Mouse (Mus musculus) midbrain, embryonic 14.5 days (tissue): ENCODE data around the gene Lmx1a. TPM values are rescaled to one million over a fixed set of nuclear protein-coding genes. Genes with fewer than 3 reads are reported as not detected.
A peak's percentile ranks its signal among the peaks of the same experiment; 100 is the strongest.

Experiments
- ATAC-seq: fragments of 200-750 bp; cut with Nextera tagmentation; 2 replicates; pipeline ENCODE4 v1.8.0; 2017; ENCODE audit warnings: moderate number of reproducible peaks, moderate library complexity; ENCODE audit not compliant: low FRiP score, low TSS enrichment
- DNase-seq: peaks from one replicate; pipeline ENCODE4 v3.0.0-alpha.2; 2015
- H3K27ac ChIP-seq: fragments of 300-500 bp; sonication (generic); replicated peaks from 2 replicates; pipeline ENCODE4 v1.5.1; 2014; ENCODE audit warnings: mild to moderate bottlenecking, low read depth, low read length, moderate library complexity
- H3K27me3 ChIP-seq: fragments of 300-500 bp; sonication (generic); 2 replicates; pipeline ENCODE4 v1.6.1; 2014; ENCODE audit warnings: low read length, control low read depth, mixed read lengths; ENCODE audit not compliant: control insufficient read depth, insufficient read depth
- H3K36me3 ChIP-seq: fragments of 300-500 bp; sonication (generic); 2 replicates; pipeline ENCODE4 v1.6.1; 2014; ENCODE audit warnings: low read length, control low read depth; ENCODE audit not compliant: control insufficient read depth, insufficient read depth
- H3K4me1 ChIP-seq: fragments of 300-500 bp; sonication (generic); 2 replicates; pipeline ENCODE4 v1.6.1; 2014; ENCODE audit warnings: mild to moderate bottlenecking, antibody characterized with exemption, low read length, control low read depth; ENCODE audit not compliant: control insufficient read depth, insufficient read depth
- H3K4me2 ChIP-seq: fragments of 300-500 bp; sonication (generic); 2 replicates; pipeline ENCODE4 v1.6.1; 2014; ENCODE audit warnings: mild to moderate bottlenecking, low read length, moderate library complexity
- H3K4me3 ChIP-seq: fragments of 300-500 bp; sonication (generic); replicated peaks from 2 replicates; pipeline ENCODE4 v1.5.1; 2014; ENCODE audit warnings: low read depth, low read length
- H3K9ac ChIP-seq: fragments of 300-500 bp; sonication (generic); replicated peaks from 2 replicates; pipeline ENCODE4 v1.6.1; 2014; ENCODE audit warnings: mild to moderate bottlenecking, low read length, moderate library complexity
- H3K9me3 ChIP-seq: fragments of 300-500 bp; sonication (generic); 2 replicates; pipeline ENCODE4 v1.6.1; 2016; ENCODE audit warnings: low read length, control low read depth, mixed read lengths; ENCODE audit not compliant: control insufficient read depth
- WGBS: fragments of 180-500 bp; shearing (Covaris S2); extraction: QIAGEN DNeasy Blood & Tissue Kit; methylation state at CpG from one replicate; pipeline ENCODE4 v1.1.7; 2014; 5-methylcytosine and 5-hydroxymethylcytosine counted together
- polyA plus RNA-seq: library from polyadenylated mRNA; unstranded; fragments of >200 nt; fragmentation: Nextera tagmentation; extraction: Ambion mirVana; gene quantifications from 2 replicates; pipeline ENCODE4 v1.2.1, GENCODE M21; 2014

Lmx1a gene
- polyA plus RNA-seq, 1 experiment from 2014 or later = 7.1 TPM

GRCm38 (mm10) chr1:167784067-167784466 lies 95.0 kb downstream of the Lmx1a start:
- no peak for DNase-seq
- Histone ChIP-seq H3K27ac (no peak overlapping the region), H3K27me3 (no peaks in the 10 kb centered on the region), H3K36me3 (no peaks in the 10 kb centered on the region), H3K4me3 (no peak overlapping the region), H3K4me2 (no peak overlapping the region), H3K9me3 (no peaks in the 10 kb centered on the region), H3K9ac (no peak overlapping the region), H3K4me1 (0 out of 2 replicates have a peak, but pooled peaks cover 3% of the 10 kb centered on the region)
- ATAC-seq = no peak
- WGBS = 75% methylated on average over 2 of the region's 2 CpGs

GRCm38 (mm10) chr1:167788684-167789413 lies 99.8 kb downstream of the Lmx1a start:
- ATAC-seq (no peak), DNase-seq (no peak)
- WGBS = 73% methylated on average over 12 of the region's 12 CpGs
- no peak overlapping the region for H3K9ac ChIP-seq
- no peaks in the 10 kb centered on the region for H3K27me3 ChIP-seq
- no peaks in the 10 kb centered on the region for H3K4me1 ChIP-seq
- no peak overlapping the region for H3K4me3 ChIP-seq
- H3K36me3 ChIP-seq = no peaks in the 10 kb centered on the region
- no peak overlapping the region for H3K4me2 ChIP-seq
- H3K9me3 ChIP-seq = no peaks in the 10 kb centered on the region
- H3K27ac ChIP-seq = no peak overlapping the region

GRCm38 (mm10) chr1:167789448-167789847 lies 100.4 kb downstream of the Lmx1a start:
- H3K4me3 ChIP-seq = no peak overlapping the region
- no peak for DNase-seq
- no peaks in the 10 kb centered on the region for H3K9me3 ChIP-seq
- 86% methylated on average over 8 of the region's 8 CpGs for WGBS
- H3K4me1 ChIP-seq = no peaks in the 10 kb centered on the region
- H3K27ac ChIP-seq = 0 out of 2 replicates have a peak overlapping the region, but pooled peaks have one; percentile 26
- no peak for ATAC-seq
- H3K36me3 ChIP-seq = no peaks in the 10 kb centered on the region
- H3K27me3 ChIP-seq = no peaks in the 10 kb centered on the region
- H3K4me2 ChIP-seq = no peak overlapping the region
- H3K9ac ChIP-seq = no peak overlapping the region

GRCm38 (mm10) chr1:167790688-167791087 lies 101.7 kb downstream of the Lmx1a start:
- WGBS = 86% methylated on average over 3 of the region's 3 CpGs
- H3K9ac ChIP-seq = no peak overlapping the region

GRCm38 (mm10) chr1:167791221-167791620 lies 102.2 kb downstream of the Lmx1a start:
- no peaks in the 10 kb centered on the region for H3K27me3 ChIP-seq
- H3K4me3 ChIP-seq = no peak overlapping the region
- no peaks in the 10 kb centered on the region for H3K36me3 ChIP-seq
- H3K4me1 ChIP-seq = no peaks in the 10 kb centered on the region
- H3K9ac ChIP-seq = no peak overlapping the region
- DNase-seq (no peak), ATAC-seq (no peak)
- no peak overlapping the region for H3K27ac ChIP-seq
- no peak overlapping the region for H3K4me2 ChIP-seq
- no peaks in the 10 kb centered on the region for H3K9me3 ChIP-seq
- 81% methylated on average over 11 of the region's 11 CpGs for whole genome bisulfite sequencing

More at GRCm38 (mm10) chr1:167790688-167791087, 101.7 kb downstream of the Lmx1a start:
- no peaks in the 10 kb centered on the region for H3K27me3 ChIP-seq
- no peak for DNase-seq
- no peaks in the 10 kb centered on the region for H3K4me1 ChIP-seq
- H3K9me3 ChIP-seq = no peaks in the 10 kb centered on the region
- H3K4me2 ChIP-seq = no peak overlapping the region
- H3K4me3 ChIP-seq = no peak overlapping the region
- no peak overlapping the region for H3K27ac ChIP-seq
- no peaks in the 10 kb centered on the region for H3K36me3 ChIP-seq
- no peak for ATAC-seq

- Histone ChIP-seq H3K4me3 (no peak overlapping the region), H3K27me3 (peaks cover 8% of the 10 kb centered on the region; the same call in 1 of the 2 replicates), H3K4me1 (peaks cover 13% of the 10 kb centered on the region; the same call in 1 of the 2 replicates), H3K9ac (no peak overlapping the region), H3K27ac (peak overlapping the region; percentile 91), H3K9me3 (no peaks in the 10 kb centered on the region), H3K4me2 (peak overlapping the region; percentile 73), H3K36me3 (no peaks in the 10 kb centered on the region)
- WGBS = 34% methylated on average over 4 of the region's 4 CpGs
- DNase-seq = peak; percentile 51
- ATAC-seq = no peak; the same call in 1 of the 2 replicates
These were observed 112.9 kb downstream of the Lmx1a start for GRCm38 (mm10) chr1:167801923-167802322.

- peak overlapping the region; percentile 73 for H3K4me2 ChIP-seq
- peak overlapping the region; percentile 91 for H3K27ac ChIP-seq
- WGBS = under 1% methylated on average over 59 of the region's 59 CpGs
- H3K27me3 ChIP-seq = peaks cover 15% of the 10 kb centered on the region; the same call in 1 of the 2 replicates
- peak overlapping the region; percentile 60 for H3K9ac ChIP-seq
- peak; percentile 85 for ATAC-seq
- H3K36me3 ChIP-seq = no peaks in the 10 kb centered on the region
- DNase-seq = peak; percentile 88
- H3K4me3 ChIP-seq = peak overlapping the region; percentile 48
- H3K4me1 ChIP-seq = peaks cover 13% of the 10 kb centered on the region; the same call in 1 of the 2 replicates
- H3K9me3 ChIP-seq = no peaks in the 10 kb centered on the region
These were observed 113.7 kb downstream of the Lmx1a start for GRCm38 (mm10) chr1:167802510-167803271.

GRCm38 (mm10) chr1:167803351-167803981 lies 114.4 kb downstream of the Lmx1a start:
- Histone ChIP-seq H3K27ac (peak overlapping the region; percentile 91), H3K9ac (peak overlapping the region; percentile 60), H3K4me3 (peak overlapping the region; percentile 48), H3K27me3 (peaks cover 15% of the 10 kb centered on the region; the same call in 1 of the 2 replicates), H3K9me3 (no peaks in the 10 kb centered on the region), H3K36me3 (no peaks in the 10 kb centered on the region), H3K4me2 (peak overlapping the region; percentile 73), H3K4me1 (peaks cover 13% of the 10 kb centered on the region; the same call in 1 of the 2 replicates)
- no peak for ATAC-seq
- 3% methylated on average over 10 of the region's 10 CpGs for WGBS
- peak; percentile 46 for DNase-seq
